Mouse (Mus musculus): Measurements from ENCODE around the gene Ntsr1. TPM values are rescaled to one million over a fixed set of nuclear protein-coding genes. Genes with fewer than 3 reads are reported as not detected.
A peak's percentile ranks its signal among the peaks of the same experiment; 100 is the strongest.

Ntsr1 gene
- polyA plus RNA-seq (2014; fragmentation: Nextera tagmentation; extraction: Ambion mirVana) = 0.15 and 0.69 TPM in 2 replicates

- Histone ChIP-seq H3K9ac (ENCODE audit: low read length) (peak within 1 kb of the TSS; percentile 32), H3K9me3 (ENCODE audit: control insufficient read depth, low read length) (no peaks in the 10 kb centered on the region), H3K4me3 (ENCODE audit: low read depth, low read length) (peak within 1 kb of the TSS; percentile 27), H3K4me1 (ENCODE audit: control insufficient read depth, insufficient read depth, low read length) (peaks cover 4% of the 10 kb centered on the region), H3K27ac (ENCODE audit: low read depth, low read length) (no peak within 1 kb of the TSS), H3K27me3 (ENCODE audit: control insufficient read depth, insufficient read depth, low read length) (peaks cover 33% of the 10 kb centered on the region), H3K36me3 (ENCODE audit: control insufficient read depth, insufficient read depth, low read length) (no peaks in the 10 kb centered on the region), H3K4me2 (ENCODE audit: low read depth) (peak within 1 kb of the TSS; percentile 54)
- DNase-seq (ENCODE audit: low spot score) = no peak
- ATAC-seq (ENCODE audit: insufficient read depth, low FRiP score, low TSS enrichment) = no peak
- 1% methylated on average over 28 of the region's 30 CpGs for WGBS
Observed at GRCm38 (mm10) chr2:180499741-180500140, at the start of gene Ntsr1. Gene Ntsr1, plus strand, starts transcription at chr2:180499976.

DNA sequence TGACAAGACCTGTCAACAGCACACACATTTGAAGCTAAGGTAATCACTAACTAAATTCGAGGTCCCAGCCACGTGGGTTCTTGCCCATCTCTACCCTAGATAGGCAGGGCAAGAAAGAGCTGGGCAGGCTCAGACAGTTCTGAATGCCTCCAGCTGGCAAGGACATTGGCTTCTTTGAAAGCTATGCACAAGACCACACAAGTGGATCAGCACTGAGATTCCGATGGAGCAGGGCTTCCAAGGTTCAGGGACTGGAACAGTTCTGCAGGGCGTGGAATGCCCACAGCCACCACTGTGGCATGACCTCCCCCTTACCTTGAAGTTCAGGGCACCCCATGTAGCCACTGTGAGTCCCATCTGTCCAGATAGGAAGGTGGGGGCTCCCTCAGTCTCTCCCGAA, 49.2 kb upstream of the Ntsr1 start:
- Histone ChIP-seq H3K4me2 (ENCODE audit: low read depth) (no peak overlapping the region), H3K4me3 (ENCODE audit: low read depth, low read length) (no peak overlapping the region), H3K36me3 (ENCODE audit: control insufficient read depth, insufficient read depth, low read length) (no peaks in the 10 kb centered on the region), H3K27ac (ENCODE audit: low read depth, low read length) (no peak overlapping the region), H3K27me3 (ENCODE audit: control insufficient read depth, insufficient read depth, low read length) (no peaks in the 10 kb centered on the region), H3K9ac (ENCODE audit: low read length) (no peak overlapping the region), H3K9me3 (ENCODE audit: control insufficient read depth, low read length) (no peaks in the 10 kb centered on the region), H3K4me1 (ENCODE audit: control insufficient read depth, insufficient read depth, low read length) (no peaks in the 10 kb centered on the region)
- 80% methylated on average over 5 of the region's 5 CpGs for WGBS
- no peak for DNase-seq (ENCODE audit: low spot score)
- no peak for ATAC-seq (ENCODE audit: insufficient read depth, low FRiP score, low TSS enrichment)

DNA sequence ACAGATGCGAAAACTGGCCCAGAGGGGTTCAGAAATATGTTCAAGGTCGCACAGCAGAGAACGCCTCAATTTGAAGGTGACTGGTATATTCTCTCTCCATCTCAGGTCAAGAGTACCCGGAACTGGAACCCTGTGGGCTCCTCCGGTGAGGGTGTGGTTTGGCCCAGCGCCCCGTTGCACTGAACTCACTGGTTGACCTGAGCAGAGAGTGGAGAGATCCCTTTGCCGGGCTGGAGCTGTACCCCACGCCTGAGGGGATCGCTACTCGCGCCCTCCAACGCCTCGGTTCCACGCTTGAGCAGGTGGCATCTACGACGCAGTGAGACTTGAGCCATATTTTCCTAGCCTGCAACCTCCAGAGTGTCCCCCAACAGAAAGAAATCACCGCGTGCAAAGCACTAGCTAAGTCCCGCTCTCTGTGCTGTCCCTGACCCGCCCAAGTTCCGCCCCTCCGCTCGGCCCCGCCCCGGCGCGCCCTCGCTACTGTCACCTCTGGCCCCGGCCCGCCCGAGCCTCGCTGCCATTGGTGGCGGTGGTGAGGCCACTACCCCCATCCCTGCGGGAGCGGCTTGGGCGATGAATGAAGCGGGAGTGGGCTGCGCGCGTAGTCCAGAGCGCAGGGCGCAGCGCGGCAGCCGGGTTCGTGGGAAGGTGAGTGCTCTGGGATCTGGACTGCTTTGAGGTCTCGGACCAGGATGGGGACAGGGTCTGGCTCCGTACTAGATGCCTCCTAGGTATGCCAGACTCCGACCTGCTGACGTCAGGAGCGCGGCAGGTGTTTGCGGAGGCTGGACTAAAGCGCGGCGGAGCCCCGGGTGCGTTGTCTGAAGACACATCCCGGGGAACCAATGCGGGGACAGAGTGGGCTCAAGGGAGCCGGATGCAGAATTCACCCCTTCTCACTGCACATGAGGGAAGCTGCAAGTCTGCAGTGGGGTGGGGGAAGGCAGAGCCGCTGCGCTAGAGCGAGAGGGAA, 43.8 kb upstream of the Ntsr1 start, which contains the start of gene Slco4a1:
Slco4a1 (plus strand) TSS at position 523 of the 976 bp plus-strand sequence.
- peak within 1 kb of the TSS; percentile 55 for H3K4me3 ChIP-seq (ENCODE audit: low read depth, low read length)
- H3K9me3 ChIP-seq (ENCODE audit: control insufficient read depth, low read length) = no peaks in the 10 kb centered on the region
- DNase-seq (ENCODE audit: low spot score) (peak; percentile 89), ATAC-seq (ENCODE audit: insufficient read depth, low FRiP score, low TSS enrichment) (peak; percentile 96)
- H3K27ac ChIP-seq (ENCODE audit: low read depth, low read length) = 0 out of 2 replicates have a peak within 1 kb of the TSS, but pooled peaks have one; percentile 8
- peaks cover 21% of the 10 kb centered on the region for H3K27me3 ChIP-seq (ENCODE audit: control insufficient read depth, insufficient read depth, low read length)
- H3K4me2 ChIP-seq (ENCODE audit: low read depth) = peak within 1 kb of the TSS; percentile 98
- WGBS = under 1% methylated on average over 65 of the region's 65 CpGs
- peaks cover 6% of the 10 kb centered on the region; the same call in 1 of the 2 replicates for H3K4me1 ChIP-seq (ENCODE audit: control insufficient read depth, insufficient read depth, low read length)
- peak within 1 kb of the TSS; percentile 55 for H3K9ac ChIP-seq (ENCODE audit: low read length)
- H3K36me3 ChIP-seq (ENCODE audit: control insufficient read depth, insufficient read depth, low read length) = no peaks in the 10 kb centered on the region

DNA sequence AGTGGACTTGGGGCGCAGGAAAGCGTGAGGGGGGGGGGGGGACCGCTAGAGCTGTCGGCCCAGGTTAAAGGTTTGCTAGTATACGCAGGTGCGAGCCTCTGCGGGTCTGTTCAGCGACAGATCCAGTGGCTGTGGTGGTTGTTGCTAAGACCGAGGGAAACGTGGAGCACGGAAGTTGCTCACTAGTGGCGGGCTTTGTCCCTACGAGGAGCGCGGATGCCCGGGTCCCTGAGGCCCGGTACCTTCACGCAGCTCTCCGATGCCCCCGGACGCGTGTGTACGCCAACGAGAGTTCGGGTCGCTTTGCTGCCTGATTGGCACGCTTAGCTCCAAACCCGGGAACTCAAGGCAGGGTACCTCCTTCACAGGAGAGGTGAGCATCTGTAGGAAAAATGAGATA, 43.1 kb upstream of the Ntsr1 start:
- Histone ChIP-seq H3K4me2 (ENCODE audit: low read depth) (peak overlapping the region; percentile 98), H3K4me1 (ENCODE audit: control insufficient read depth, insufficient read depth, low read length) (peaks cover 6% of the 10 kb centered on the region; the same call in 1 of the 2 replicates), H3K9me3 (ENCODE audit: control insufficient read depth, low read length) (no peaks in the 10 kb centered on the region), H3K27ac (ENCODE audit: low read depth, low read length) (no peak overlapping the region), H3K27me3 (ENCODE audit: control insufficient read depth, insufficient read depth, low read length) (peaks cover 21% of the 10 kb centered on the region), H3K4me3 (ENCODE audit: low read depth, low read length) (peak overlapping the region; percentile 55), H3K9ac (ENCODE audit: low read length) (peak overlapping the region; percentile 55), H3K36me3 (ENCODE audit: control insufficient read depth, insufficient read depth, low read length) (no peaks in the 10 kb centered on the region)
- no peak for ATAC-seq (ENCODE audit: insufficient read depth, low FRiP score, low TSS enrichment)
- 1% methylated on average over 25 of the region's 28 CpGs for WGBS
- DNase-seq (ENCODE audit: low spot score) = peak; percentile 24

GRCm38 (mm10) chr2:180457680-180458079, 42.1 kb upstream of the Ntsr1 start:
- Histone ChIP-seq H3K36me3 (ENCODE audit: control insufficient read depth, insufficient read depth, low read length) (no peaks in the 10 kb centered on the region), H3K9ac (ENCODE audit: low read length) (no peak overlapping the region), H3K4me2 (ENCODE audit: low read depth) (no peak overlapping the region; the same call in 1 of the 2 replicates), H3K4me3 (ENCODE audit: low read depth, low read length) (no peak overlapping the region), H3K27me3 (ENCODE audit: control insufficient read depth, insufficient read depth, low read length) (peaks cover 21% of the 10 kb centered on the region), H3K9me3 (ENCODE audit: control insufficient read depth, low read length) (no peaks in the 10 kb centered on the region), H3K4me1 (ENCODE audit: control insufficient read depth, insufficient read depth, low read length) (peaks cover 6% of the 10 kb centered on the region; the same call in 1 of the 2 replicates), H3K27ac (ENCODE audit: low read depth, low read length) (no peak overlapping the region)
- DNase-seq (ENCODE audit: low spot score) (no peak), ATAC-seq (ENCODE audit: insufficient read depth, low FRiP score, low TSS enrichment) (no peak)
- WGBS = 32% methylated on average over 2 of the region's 2 CpGs

GRCm38 (mm10) chr2:180459437-180459836, 40.3 kb upstream of the Ntsr1 start:
- Histone ChIP-seq H3K4me3 (ENCODE audit: low read depth, low read length) (no peak overlapping the region), H3K9me3 (ENCODE audit: control insufficient read depth, low read length) (no peaks in the 10 kb centered on the region), H3K4me2 (ENCODE audit: low read depth) (no peak overlapping the region), H3K4me1 (ENCODE audit: control insufficient read depth, insufficient read depth, low read length) (peaks cover 6% of the 10 kb centered on the region; the same call in 1 of the 2 replicates), H3K27me3 (ENCODE audit: control insufficient read depth, insufficient read depth, low read length) (peaks cover 21% of the 10 kb centered on the region), H3K9ac (ENCODE audit: low read length) (no peak overlapping the region), H3K27ac (ENCODE audit: low read depth, low read length) (no peak overlapping the region), H3K36me3 (ENCODE audit: control insufficient read depth, insufficient read depth, low read length) (no peaks in the 10 kb centered on the region)
- WGBS = 74% methylated on average over 4 of the region's 4 CpGs
- ATAC-seq (ENCODE audit: insufficient read depth, low FRiP score, low TSS enrichment) (no peak), DNase-seq (ENCODE audit: low spot score) (no peak)

- Histone ChIP-seq H3K4me3 (ENCODE audit: low read depth, low read length) (no peak overlapping the region), H3K27ac (ENCODE audit: low read depth, low read length) (no peak overlapping the region), H3K9ac (ENCODE audit: low read length) (no peak overlapping the region), H3K9me3 (ENCODE audit: control insufficient read depth, low read length) (no peaks in the 10 kb centered on the region), H3K36me3 (ENCODE audit: control insufficient read depth, insufficient read depth, low read length) (no peaks in the 10 kb centered on the region), H3K4me1 (ENCODE audit: control insufficient read depth, insufficient read depth, low read length) (peaks cover 6% of the 10 kb centered on the region; the same call in 1 of the 2 replicates), H3K4me2 (ENCODE audit: low read depth) (no peak overlapping the region), H3K27me3 (ENCODE audit: control insufficient read depth, insufficient read depth, low read length) (peaks cover 21% of the 10 kb centered on the region)
- no peak for ATAC-seq (ENCODE audit: insufficient read depth, low FRiP score, low TSS enrichment)
- DNase-seq (ENCODE audit: low spot score) = no peak
- WGBS = 68% methylated on average over 8 of the region's 8 CpGs
Observed at GRCm38 (mm10) chr2:180460801-180461200, 39.0 kb upstream of the Ntsr1 start.

- ATAC-seq (ENCODE audit: insufficient read depth, low FRiP score, low TSS enrichment) (no peak), DNase-seq (ENCODE audit: low spot score) (no peak)
- Histone ChIP-seq H3K4me1 (ENCODE audit: control insufficient read depth, insufficient read depth, low read length) (no peaks in the 10 kb centered on the region), H3K4me2 (ENCODE audit: low read depth) (no peak overlapping the region), H3K27ac (ENCODE audit: low read depth, low read length) (no peak overlapping the region), H3K9me3 (ENCODE audit: control insufficient read depth, low read length) (no peaks in the 10 kb centered on the region), H3K4me3 (ENCODE audit: low read depth, low read length) (no peak overlapping the region), H3K36me3 (ENCODE audit: control insufficient read depth, insufficient read depth, low read length) (no peaks in the 10 kb centered on the region), H3K9ac (ENCODE audit: low read length) (no peak overlapping the region), H3K27me3 (ENCODE audit: control insufficient read depth, insufficient read depth, low read length) (peaks cover 7% of the 10 kb centered on the region)
- WGBS = 84% methylated on average over 8 of the region's 8 CpGs
Observed at GRCm38 (mm10) chr2:180462593-180462992, 37.2 kb upstream of the Ntsr1 start.

All from neural tube, embryonic 11.5 days (tissue).